Mouse (Mus musculus) megakaryocyte, embryonic 14.5 days (primary cell): ENCODE measurements around the gene Gpr143.

Experiments used
- FLI1 ChIP-seq: IDR thresholded peaks from 2 replicates; pipeline ENCODE4 v1.6.1; 2012; ENCODE audit warnings: low read length, inconsistent platforms, mixed read lengths
- GATA1 ChIP-seq: IDR thresholded peaks from 3 replicates; pipeline ENCODE4 v1.6.1; 2012; ENCODE audit warnings: mixed read lengths, low read length, inconsistent platforms, borderline replicate concordance

GRCm38 (mm10) chrX:152756293-152756692, 25.4 kb upstream of the Gpr143 start:
- no peak for TF ChIP-seq GATA1
- TF ChIP-seq FLI1: no peak
